Mouse (Mus musculus): ENCODE data around the gene Dcbld1.

DNA sequence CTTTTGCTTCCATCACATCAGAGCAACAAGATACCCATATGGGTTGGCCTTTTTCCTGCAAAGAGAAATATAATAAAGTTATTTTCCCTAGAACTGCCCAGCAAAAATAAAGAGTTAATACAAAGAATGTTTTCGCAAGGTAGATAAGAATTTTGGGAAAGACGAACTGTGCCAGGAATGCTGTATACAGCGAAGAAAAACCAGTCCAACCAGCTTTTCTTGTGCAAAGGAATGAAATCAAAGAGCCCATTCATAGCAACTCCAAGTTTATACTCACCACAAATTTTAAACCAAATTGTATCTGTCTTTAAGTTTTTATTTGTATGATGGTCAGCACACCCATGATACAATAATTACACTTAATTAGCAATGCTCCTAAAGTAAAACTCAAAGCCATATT lies 13.8 kb upstream of the Dcbld1 start:
- TF ChIP-seq EP300 (IDR thresholded peaks at IDR 0.05; ENCODE audit: low read depth) (no peak), CTCF (IDR thresholded peaks at IDR 0.05; ENCODE audit: low read depth) (no peak)
